ENCODE assay signal across 8 mouse cellular contexts in genomic region chr3:69127693-69128092, GRCm38 (mm10). TPM values are rescaled to one million over a fixed set of nuclear protein-coding genes. Genes with fewer than 3 reads are reported as not detected.
DNase-seq lines count a peak whose midpoint lies in the region; ATAC-seq and TF ChIP-seq lines count a peak whose summit lies in the region.

No protein-coding gene starts in this region.

- H3K9ac ChIP-seq in forebrain, embryonic 11.5 days (ENCODE audit: low read length), result peak overlapping the region; percentile 28
- peak overlapping the region; percentile 92; the same call in 1 of the 2 replicates for H3K9ac ChIP-seq in midbrain, embryonic 14.5 days (replicated peaks; ENCODE audit: low read length)

- H3K4me1 ChIP-seq in E14TG2a.4 (replicated peaks; ENCODE audit: low read depth, low read length), result peaks cover 15% of the 10 kb centered on the region
- no peaks in the 10 kb centered on the region for H3K4me1 ChIP-seq in forebrain, embryonic 11.5 days (replicated peaks; ENCODE audit: control insufficient read depth, insufficient read depth, low read length)
- peaks cover 19% of the 10 kb centered on the region for H3K4me1 ChIP-seq in midbrain, embryonic 14.5 days (ENCODE audit: control insufficient read depth, insufficient read depth, low read length)

- H3K36me3 ChIP-seq in E14TG2a.4 (ENCODE audit: insufficient read depth, low read length), result no peaks in the 10 kb centered on the region
- H3K36me3 ChIP-seq in forebrain, embryonic 11.5 days (ENCODE audit: control insufficient read depth, insufficient read depth, low read length), result no peaks in the 10 kb centered on the region
- no peaks in the 10 kb centered on the region for H3K36me3 ChIP-seq in midbrain, embryonic 14.5 days (ENCODE audit: control insufficient read depth, insufficient read depth, low read length)

- DNase-seq in cerebellum, adult 11-12 months, result peak; percentile 13
- DNase-seq in cerebellum, postnatal 14 days, result no peak
- DNase-seq in forebrain, embryonic 11.5 days (ENCODE audit: low spot score), result peak; percentile 57
- peak; percentile 11 to 19 for DNase-seq in kidney, postnatal 4 days
- DNase-seq in midbrain, embryonic 14.5 days, result no peak
- no peak for DNase-seq in left cerebral cortex, postnatal 36 days (ENCODE audit: low spot score in 2 of 2)
- no peak for DNase-seq in right cerebral cortex, postnatal 25 days

- H3K4me2 ChIP-seq in forebrain, embryonic 11.5 days (ENCODE audit: low read depth, low read length, severe bottlenecking), result peak overlapping the region; percentile 71
- H3K4me2 ChIP-seq in midbrain, embryonic 14.5 days (ENCODE audit: low read length), result peak overlapping the region; percentile 84

- no peak for ATAC-seq in forebrain, embryonic 11.5 days (replicated peaks; ENCODE audit: low FRiP score)
- no peak for ATAC-seq in midbrain, embryonic 14.5 days (ENCODE audit: low FRiP score, low TSS enrichment)

- no peak overlapping the region for H3K27ac ChIP-seq in forebrain, embryonic 11.5 days (ENCODE audit: low read depth, low read length)
- H3K27ac ChIP-seq in midbrain, embryonic 14.5 days (replicated peaks; ENCODE audit: low read depth, low read length), result no peak overlapping the region

- intact Hi-C loops in left cerebral cortex, postnatal 36 days (cut with DNase I), result loop anchor here (2.0 kb wide), 1 partner anchor 63 kb away; no protein-coding TSS in a partner anchor

- peak overlapping the region; percentile 89 for H3K4me3 ChIP-seq in E14TG2a.4 (replicated peaks; ENCODE audit: low read length)
- H3K4me3 ChIP-seq in forebrain, embryonic 11.5 days (ENCODE audit: low read depth, low read length), result peak overlapping the region; percentile 94
- H3K4me3 ChIP-seq in midbrain, embryonic 14.5 days (replicated peaks; ENCODE audit: low read depth, low read length), result peak overlapping the region; percentile 90

- no peak for TF ChIP-seq CTCF in E14TG2a.4 (conservative IDR thresholded peaks at IDR 0.05; ENCODE audit: low read length)

- H3K9me3 ChIP-seq in E14TG2a.4 (ENCODE audit: low read length), result no peaks in the 10 kb centered on the region
- H3K9me3 ChIP-seq in forebrain, embryonic 11.5 days (ENCODE audit: control insufficient read depth, low read length), result no peaks in the 10 kb centered on the region
- H3K9me3 ChIP-seq in midbrain, embryonic 14.5 days (ENCODE audit: control insufficient read depth, low read length), result no peaks in the 10 kb centered on the region

- 7% methylated on average over 9 of the region's 9 CpGs for WGBS in forebrain, embryonic 11.5 days
- 6% methylated on average over 9 of the region's 9 CpGs for WGBS in midbrain, embryonic 14.5 days

- H3K27me3 ChIP-seq in E14TG2a.4 (ENCODE audit: insufficient read depth, low read length), result peaks cover 5% of the 10 kb centered on the region; the same call in 1 of the 2 replicates
- no peaks in the 10 kb centered on the region for H3K27me3 ChIP-seq in forebrain, embryonic 11.5 days (ENCODE audit: control insufficient read depth, insufficient read depth, low read length)
- no peaks in the 10 kb centered on the region for H3K27me3 ChIP-seq in midbrain, embryonic 14.5 days (ENCODE audit: control insufficient read depth, insufficient read depth, low read length)

RNA-seq across cellular contexts. Expression of gene Kpna4, which starts 0.8 kb away (rescaled TPM):
- 54.6 and 55.7 TPM in 2 replicates for polyA plus RNA-seq in forebrain, embryonic 11.5 days (2014; fragmentation: Nextera tagmentation; extraction: Ambion mirVana)
- 33.2 and 45.5 TPM in 2 replicates for polyA plus RNA-seq in midbrain, embryonic 14.5 days (2014; fragmentation: Nextera tagmentation; extraction: Ambion mirVana)
- 10 to 100 TPM; 64.6 to 73.1 TPM for total RNA-seq in left cerebral cortex, postnatal 36 days (2021)

Comparison
In these comparisons a context has a peak if more than half of its experiments do, and no peak if none do; other contexts are left out.
1. DNase-seq: peak in cerebellum, adult 11-12 months (single experiment), forebrain, embryonic 11.5 days (single experiment) and kidney, postnatal 4 days (2 of 2); none in cerebellum, postnatal 14 days (0 of 2), midbrain, embryonic 14.5 days (single experiment), left cerebral cortex, postnatal 36 days (0 of 2) and right cerebral cortex, postnatal 25 days (single experiment).
2. Peak in every context shown above with its lines, with median percentiles within 50 percentile points of each other: H3K4me3 ChIP-seq.